Mouse (Mus musculus) liver, embryonic 16.5 days (tissue): ENCODE measurements around the gene Tnks2. TPM values are rescaled to one million over a fixed set of nuclear protein-coding genes. Genes with fewer than 3 reads are reported as not detected.
"Not testable (repeated sequence)": the region's sequence is repeated elsewhere in the genome, so short reads cannot be mapped to it uniquely, and the experiment has no call there.

Experiments used
- ATAC-seq: fragments of 200-750 bp; cut with Nextera tagmentation; 2 replicates; pipeline ENCODE4 v1.8.0; 2017; ENCODE audit warnings: low read depth, mild to moderate bottlenecking, moderate number of reproducible peaks, moderate library complexity
- H3K27ac ChIP-seq: fragments of 300-500 bp; sonication (generic); 2 replicates; pipeline ENCODE4 v1.5.1; 2014; ENCODE audit warnings: mild to moderate bottlenecking, low read length
- H3K27me3 ChIP-seq: fragments of 300-500 bp; sonication (generic); 2 replicates; pipeline ENCODE4 v1.6.1; 2014; ENCODE audit warnings: low read depth, low read length, mixed read lengths; ENCODE audit not compliant: control insufficient read depth, insufficient read depth
- H3K36me3 ChIP-seq: fragments of 300-500 bp; sonication (generic); 2 replicates; pipeline ENCODE4 v1.6.1; 2014; ENCODE audit warnings: mild to moderate bottlenecking; ENCODE audit not compliant: control insufficient read depth, insufficient read depth
- H3K4me1 ChIP-seq: fragments of 300-500 bp; sonication (generic); 2 replicates; pipeline ENCODE4 v1.6.1; 2014; ENCODE audit warnings: low read depth, low read length, mixed read lengths; ENCODE audit not compliant: control insufficient read depth
- H3K4me2 ChIP-seq: fragments of 300-500 bp; sonication (generic); 2 replicates; pipeline ENCODE4 v1.6.1; 2014; ENCODE audit warnings: low read depth, low read length, mixed read lengths
- H3K4me3 ChIP-seq: fragments of 300-500 bp; sonication (generic); 2 replicates; pipeline ENCODE4 v1.5.1; 2014; ENCODE audit warnings: low read depth, mild to moderate bottlenecking, low read length
- H3K9ac ChIP-seq: fragments of 300-500 bp; sonication (generic); 2 replicates; pipeline ENCODE4 v1.6.1; 2014; ENCODE audit warnings: low read depth, low read length
- H3K9me3 ChIP-seq: fragments of 300-500 bp; sonication (generic); replicated peaks from 2 replicates; pipeline ENCODE4 v1.6.1; 2016; ENCODE audit warnings: low read length; ENCODE audit not compliant: control insufficient read depth
- WGBS: fragments of 180-500 bp; shearing (Covaris S2); extraction: QIAGEN DNeasy Blood & Tissue Kit; methylation state at CpG from one replicate; pipeline ENCODE4 v1.1.7; 2014; ENCODE audit not compliant: insufficient replicate concordance; 5-methylcytosine and 5-hydroxymethylcytosine counted together
- polyA plus RNA-seq: library from polyadenylated mRNA; unstranded; fragments of >200 nt; fragmentation: Nextera tagmentation; extraction: Ambion mirVana; gene quantifications from 2 replicates; pipeline ENCODE4 v1.2.1, GENCODE M21; 2015

The Tnks2 gene
- polyA plus RNA-seq, 1 experiment from 2014 or later, result 7.3 TPM

DNA sequence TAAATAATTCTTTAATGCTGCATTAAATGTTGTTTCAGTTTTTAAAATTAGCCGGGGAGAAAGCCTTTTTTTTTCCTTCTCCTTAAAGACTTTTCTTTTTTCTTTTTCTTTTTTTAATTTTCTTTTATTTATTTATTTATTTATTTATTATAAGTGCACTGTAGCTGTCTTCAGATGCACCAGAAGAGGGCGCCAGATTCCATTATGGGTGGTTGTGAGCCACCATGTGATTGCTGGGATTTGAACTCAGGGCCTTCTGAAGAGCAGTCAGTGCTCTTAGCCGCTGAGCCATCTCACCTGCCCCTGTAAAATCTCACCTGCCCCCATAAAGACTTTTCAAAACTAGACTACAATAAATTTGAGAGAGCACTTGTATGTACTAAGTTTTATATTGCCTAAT, 34.6 kb downstream of the Tnks2 start:
- peaks cover 38% of the 10 kb centered on the region for H3K36me3 ChIP-seq
- H3K4me2 ChIP-seq, H3K9ac ChIP-seq, ATAC-seq, H3K9me3 ChIP-seq, H3K4me3 ChIP-seq, H3K27me3 ChIP-seq, H3K27ac ChIP-seq, H3K4me1 ChIP-seq: not testable (repeated sequence)
- WGBS, result 66% methylated on average over 3 of the region's 3 CpGs

DNA sequence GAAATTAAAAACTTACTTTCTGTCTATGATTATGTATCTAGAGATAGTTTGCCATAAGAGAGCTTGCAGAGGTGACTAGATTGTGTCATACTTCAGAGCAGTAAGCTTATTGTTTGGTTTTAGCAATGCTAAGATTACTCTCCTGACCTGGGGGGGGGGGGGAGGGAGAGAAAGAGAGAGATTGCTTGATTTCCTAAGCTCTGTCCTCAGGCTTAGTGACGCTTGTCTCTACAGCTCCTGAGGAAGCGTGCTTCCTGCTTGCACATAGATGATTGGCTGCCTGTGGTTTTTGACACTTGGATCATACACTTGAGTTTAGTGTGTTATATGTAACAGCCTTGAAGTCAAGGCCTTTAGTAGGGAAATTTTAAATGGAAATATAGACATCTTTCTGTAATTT, 40.6 kb downstream of the Tnks2 start:
- ATAC-seq, result no peak
- H3K4me2 ChIP-seq, result no peak overlapping the region
- no peaks in the 10 kb centered on the region for H3K9me3 ChIP-seq
- H3K9ac ChIP-seq, result no peak overlapping the region
- H3K27me3 ChIP-seq, result no peaks in the 10 kb centered on the region
- no peaks in the 10 kb centered on the region for H3K4me1 ChIP-seq
- WGBS, result 74% methylated on average over 2 of the region's 2 CpGs
- H3K27ac ChIP-seq, result no peak overlapping the region
- no peak overlapping the region for H3K4me3 ChIP-seq
- peaks cover 32% of the 10 kb centered on the region for H3K36me3 ChIP-seq

- peaks cover 40% of the 10 kb centered on the region for H3K36me3 ChIP-seq
- no peaks in the 10 kb centered on the region for H3K9me3 ChIP-seq
- H3K27ac ChIP-seq, result no peak overlapping the region
- no peaks in the 10 kb centered on the region for H3K4me1 ChIP-seq
- H3K9ac ChIP-seq, result no peak overlapping the region
- H3K4me3 ChIP-seq, result no peak overlapping the region
- H3K27me3 ChIP-seq, result no peaks in the 10 kb centered on the region
- ATAC-seq, result no peak
- H3K4me2 ChIP-seq, result no peak overlapping the region
Measured at GRCm38 (mm10) chr19:36877329-36877728, 43.3 kb downstream of the Tnks2 start.

GRCm38 (mm10) chr19:36878743-36879495, 44.9 kb downstream of the Tnks2 start:
- no peaks in the 10 kb centered on the region for H3K27me3 ChIP-seq
- no peak for ATAC-seq
- H3K36me3 ChIP-seq, result peaks cover 45% of the 10 kb centered on the region
- no peaks in the 10 kb centered on the region for H3K9me3 ChIP-seq
- no peak overlapping the region for H3K4me3 ChIP-seq
- H3K4me1 ChIP-seq, result no peaks in the 10 kb centered on the region
- H3K4me2 ChIP-seq, result no peak overlapping the region
- 82% methylated on average over 11 of the region's 11 CpGs for WGBS
- no peak overlapping the region for H3K9ac ChIP-seq
- H3K27ac ChIP-seq, result no peak overlapping the region

DNA sequence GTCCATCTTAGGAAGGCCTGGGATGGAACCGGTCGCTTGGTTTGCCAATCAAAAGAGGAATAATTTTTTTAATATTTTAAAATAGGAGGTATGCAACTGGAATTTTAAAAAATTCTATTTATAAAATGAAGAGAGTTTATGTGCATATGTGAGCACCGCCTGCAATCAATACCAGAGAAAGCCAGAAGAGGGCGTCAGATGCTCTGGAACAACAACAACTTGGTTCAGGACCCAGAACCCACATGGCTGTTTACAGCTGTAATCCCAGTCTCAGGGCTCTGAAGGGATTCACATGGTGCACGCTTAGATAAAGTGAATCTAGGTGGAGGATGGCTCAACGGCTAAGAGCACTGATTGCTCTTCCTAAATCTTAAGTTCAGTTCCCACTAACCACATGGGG, 49.1 kb downstream of the Tnks2 start:
- Histone ChIP-seq H3K4me3 (no peak overlapping the region), H3K9me3 (no peaks in the 10 kb centered on the region), H3K36me3 (peaks cover 51% of the 10 kb centered on the region), H3K27ac (no peak overlapping the region), H3K4me1 (no peaks in the 10 kb centered on the region), H3K4me2 (no peak overlapping the region), H3K27me3 (no peaks in the 10 kb centered on the region), H3K9ac (no peak overlapping the region)
- ATAC-seq, result no peak
- WGBS, result 71% methylated on average over 6 of the region's 6 CpGs

DNA sequence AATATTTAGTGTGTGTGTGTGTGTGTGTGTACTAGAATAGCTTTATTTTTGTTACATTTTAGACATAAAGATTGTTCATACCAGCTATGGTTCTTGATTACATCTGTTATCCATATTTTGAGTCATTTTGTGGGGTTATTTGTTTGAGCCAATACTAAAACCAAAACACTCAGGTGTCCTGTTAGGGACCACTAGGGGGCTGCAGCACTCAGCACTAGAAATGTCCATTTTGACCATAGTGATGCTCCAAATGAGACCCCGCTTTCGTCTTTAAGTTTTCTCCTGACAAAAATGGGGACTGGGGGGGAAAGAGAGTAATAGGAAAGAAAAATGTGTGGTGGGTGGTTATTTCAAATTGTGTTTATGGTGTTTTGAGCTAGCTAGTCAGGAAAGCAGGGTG, 52.3 kb downstream of the Tnks2 start:
- H3K9ac ChIP-seq, result no peak overlapping the region
- peaks cover 57% of the 10 kb centered on the region for H3K36me3 ChIP-seq
- no peaks in the 10 kb centered on the region for H3K9me3 ChIP-seq
- H3K4me2 ChIP-seq, result no peak overlapping the region
- 77% methylated on average over 2 of the region's 2 CpGs for WGBS
- no peak for ATAC-seq
- H3K4me3 ChIP-seq, result no peak overlapping the region
- H3K27ac ChIP-seq, result no peak overlapping the region
- no peaks in the 10 kb centered on the region for H3K4me1 ChIP-seq
- H3K27me3 ChIP-seq, result no peaks in the 10 kb centered on the region

DNA sequence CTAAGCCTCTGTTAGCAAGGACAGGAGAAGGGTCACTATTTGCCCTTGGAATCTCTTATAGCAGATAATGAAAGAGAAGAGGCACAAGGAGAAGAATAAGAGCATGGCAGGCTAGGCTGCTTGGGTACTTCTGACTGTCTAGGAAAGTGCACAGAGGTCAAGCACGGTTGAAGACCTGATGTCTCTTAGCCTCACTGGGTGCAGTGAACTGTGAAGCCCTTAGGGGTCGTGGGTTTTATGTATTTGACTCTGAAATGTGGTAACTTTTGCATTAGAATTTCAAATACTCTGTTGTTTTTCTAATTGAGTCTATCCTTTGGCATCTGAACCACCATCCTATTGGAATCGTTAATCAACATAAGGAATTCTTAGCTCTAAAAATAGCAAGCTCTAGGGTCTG, 53.7 kb downstream of the Tnks2 start:
- Histone ChIP-seq H3K27me3 (no peaks in the 10 kb centered on the region), H3K4me3 (no peak overlapping the region), H3K4me1 (no peaks in the 10 kb centered on the region), H3K9ac (no peak overlapping the region), H3K36me3 (peaks cover 53% of the 10 kb centered on the region), H3K9me3 (no peaks in the 10 kb centered on the region), H3K27ac (no peak overlapping the region), H3K4me2 (no peak overlapping the region)
- WGBS, result 76% methylated on average over 3 of the region's 3 CpGs
- ATAC-seq, result no peak

DNA sequence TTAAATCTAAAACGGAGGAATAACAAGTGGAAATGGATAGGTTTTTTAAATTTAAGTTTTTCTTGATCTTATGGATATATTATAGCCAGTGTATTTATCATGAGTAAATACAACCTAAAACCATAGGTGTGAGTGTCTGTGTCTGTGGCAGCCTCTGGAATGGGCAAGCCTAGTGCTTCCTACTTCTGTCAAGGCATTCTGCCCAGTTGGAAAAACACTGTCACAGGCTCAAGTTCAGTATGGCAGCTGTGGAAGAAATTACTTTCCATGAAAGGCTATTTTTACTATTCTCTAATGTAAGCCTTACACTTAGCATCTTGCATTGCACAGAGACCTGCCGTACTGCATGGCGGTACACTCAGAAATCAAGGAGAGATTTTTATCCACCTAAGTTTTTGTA, 57.7 kb downstream of the Tnks2 start:
- no peak for ATAC-seq
- no peak overlapping the region for H3K4me3 ChIP-seq
- WGBS, result 82% methylated on average over 3 of the region's 3 CpGs

DNA sequence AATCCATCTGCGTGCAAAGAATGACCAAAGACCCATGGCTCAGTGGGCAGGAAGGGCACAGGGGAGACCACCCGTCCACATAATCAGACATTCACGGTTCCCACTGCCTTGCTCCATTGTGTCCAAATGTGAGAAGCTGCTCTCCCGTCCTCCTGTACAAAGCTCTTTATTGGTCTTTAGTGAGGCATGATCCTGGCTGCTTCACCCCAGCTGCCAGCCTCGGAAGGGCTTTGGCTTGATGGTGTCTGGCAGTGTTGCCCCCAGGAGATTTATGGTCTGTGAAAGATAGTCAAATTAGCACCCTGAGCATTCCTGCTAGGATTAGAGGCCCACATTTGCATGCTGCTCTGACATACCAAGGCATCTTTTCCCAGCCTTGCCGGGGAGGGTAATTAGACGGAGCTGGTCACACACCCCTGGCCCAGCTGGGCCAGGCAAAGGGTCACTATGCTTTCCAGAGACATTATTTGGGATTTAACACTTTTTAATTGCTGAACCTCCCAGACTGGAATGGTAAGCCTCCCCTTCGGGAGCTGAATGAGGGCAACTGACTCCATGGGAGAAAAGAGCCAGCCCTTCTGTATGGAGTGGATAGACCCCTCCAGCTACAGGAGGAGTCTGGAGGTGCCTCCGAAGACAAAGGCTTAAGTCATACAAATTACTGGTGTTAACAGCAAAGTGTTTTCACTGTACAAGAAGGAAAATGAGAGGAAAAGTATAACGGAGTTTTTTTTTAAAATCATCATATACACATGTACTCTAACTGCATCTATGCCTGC, 62.9 kb downstream of the Tnks2 start:
- no peaks in the 10 kb centered on the region for H3K27me3 ChIP-seq
- ATAC-seq, result no peak
- no peak overlapping the region for H3K4me3 ChIP-seq
- H3K4me2 ChIP-seq, result no peak overlapping the region
- H3K9me3 ChIP-seq, result no peaks in the 10 kb centered on the region
- peaks cover 8% of the 10 kb centered on the region; the same call in 1 of the 2 replicates for H3K36me3 ChIP-seq
- H3K27ac ChIP-seq, result no peak overlapping the region
- WGBS, result 57% methylated on average over 10 of the region's 10 CpGs
- H3K9ac ChIP-seq, result no peak overlapping the region
- no peaks in the 10 kb centered on the region for H3K4me1 ChIP-seq

More for the DNA sequence above, 57.7 kb downstream of the Tnks2 start:
- Histone ChIP-seq H3K9me3 (no peaks in the 10 kb centered on the region), H3K4me2 (no peak overlapping the region), H3K27ac (no peak overlapping the region), H3K4me1 (no peaks in the 10 kb centered on the region), H3K27me3 (no peaks in the 10 kb centered on the region), H3K9ac (no peak overlapping the region), H3K36me3 (peaks cover 40% of the 10 kb centered on the region)
